Comparison of ENCODE assay signal across 9 mouse cellular contexts in genomic region chr5:115521553-115522461, GRCm38 (mm10). TPM values are rescaled to one million over a fixed set of nuclear protein-coding genes. Genes with fewer than 3 reads are reported as not detected.
A peak's percentile ranks its signal among the peaks of the same experiment; 100 is the strongest.
DNase-seq lines count a peak whose midpoint lies in the region; ATAC-seq lines count a peak whose summit lies in the region.
"Had no signal": no experiment of that assay in that cellular context is flagged by ENCODE, and none has a peak within 500 bp of the region (broad histone marks: within the 10 kb centered on the region; RNA-seq: fewer than 3 reads in every experiment).

No protein-coding gene starts in this region.

- WGBS in intestine, embryonic 15.5 days: 44% methylated on average over 21 of the region's 21 CpGs
- 15% methylated on average over 20 of the region's 21 CpGs for WGBS in liver, embryonic 16.5 days (ENCODE audit: insufficient replicate concordance)
- 47% methylated on average over 21 of the region's 21 CpGs for WGBS in stomach, embryonic 15.5 days

- H3K9ac ChIP-seq in intestine, embryonic 15.5 days: no peak overlapping the region
- peak overlapping the region; percentile 36 for H3K9ac ChIP-seq in liver, embryonic 16.5 days (ENCODE audit: low read depth, low read length)
- no peak overlapping the region for H3K9ac ChIP-seq in stomach, embryonic 15.5 days

- peak overlapping the region; percentile 79 for H3K27ac ChIP-seq in intestine, embryonic 15.5 days
- H3K27ac ChIP-seq in liver, embryonic 16.5 days (ENCODE audit: low read length): peak overlapping the region; percentile 86
- peak overlapping the region; percentile 79 for H3K27ac ChIP-seq in stomach, embryonic 15.5 days

- DNase-seq in spleen, adult 18-20 months: peak; percentile 40 to 61
- DNase-seq in spleen, adult 12 weeks (ENCODE audit: low spot score): no peak
- no peak for DNase-seq in cerebellum, postnatal 14 days
- no peak for DNase-seq in left cerebral cortex, adult 18-20 months (ENCODE audit: low spot score in 2 of 2)

- ATAC-seq in erythroblast, adult 5-6 weeks (replicated peaks; ENCODE audit: low FRiP score, poor library complexity, severe bottlenecking): peak; percentile 51; the same call in 1 of the 2 replicates
- peak; percentile 48 for ATAC-seq in intestine, embryonic 15.5 days
- ATAC-seq in liver, embryonic 16.5 days (ENCODE audit: low read depth): peak; percentile 75
- ATAC-seq in stomach, embryonic 15.5 days (ENCODE audit: insufficient read depth, low FRiP score, low read depth): peak; percentile 19; the same call in 1 of the 2 replicates

- H3K4me1 ChIP-seq in intestine, embryonic 15.5 days (replicated peaks): peaks cover 59% of the 10 kb centered on the region
- H3K4me1 ChIP-seq in liver, embryonic 16.5 days (ENCODE audit: control insufficient read depth, low read depth, low read length): peaks cover 59% of the 10 kb centered on the region
- H3K4me1 ChIP-seq in stomach, embryonic 15.5 days: peaks cover 57% of the 10 kb centered on the region

- H3K9me3 ChIP-seq in intestine, embryonic 15.5 days: no peaks in the 10 kb centered on the region
- no peaks in the 10 kb centered on the region for H3K9me3 ChIP-seq in liver, embryonic 16.5 days (replicated peaks; ENCODE audit: control insufficient read depth, low read length)
- no peaks in the 10 kb centered on the region for H3K9me3 ChIP-seq in stomach, embryonic 15.5 days

- H3K4me3 ChIP-seq in intestine, embryonic 15.5 days (replicated peaks): 0 out of 2 replicates have a peak overlapping the region, but pooled peaks have one; percentile 2
- H3K4me3 ChIP-seq in liver, embryonic 16.5 days (ENCODE audit: low read depth, low read length): peak overlapping the region; percentile 55
- H3K4me3 ChIP-seq in stomach, embryonic 15.5 days (replicated peaks): no peak overlapping the region

- peak overlapping the region; percentile 31 for H3K4me2 ChIP-seq in intestine, embryonic 15.5 days (replicated peaks)
- peak overlapping the region; percentile 66 for H3K4me2 ChIP-seq in liver, embryonic 16.5 days (ENCODE audit: low read depth, low read length)
- peak overlapping the region; percentile 36; the same call in 1 of the 2 replicates for H3K4me2 ChIP-seq in stomach, embryonic 15.5 days

- no peaks in the 10 kb centered on the region for H3K27me3 ChIP-seq in intestine, embryonic 15.5 days (replicated peaks)
- H3K27me3 ChIP-seq in liver, embryonic 16.5 days (ENCODE audit: control insufficient read depth, insufficient read depth, low read depth, low read length): no peaks in the 10 kb centered on the region
- no peaks in the 10 kb centered on the region for H3K27me3 ChIP-seq in stomach, embryonic 15.5 days (replicated peaks)

- no peaks in the 10 kb centered on the region for H3K36me3 ChIP-seq in intestine, embryonic 15.5 days
- H3K36me3 ChIP-seq in liver, embryonic 16.5 days (ENCODE audit: control insufficient read depth, insufficient read depth): no peaks in the 10 kb centered on the region
- H3K36me3 ChIP-seq in stomach, embryonic 15.5 days: no peaks in the 10 kb centered on the region

RNA-seq across cellular contexts. Expression of gene Pxn, which starts 15.3 kb away (rescaled TPM):
- total RNA-seq in erythroblast, adult 5-6 weeks (2015; ENCODE audit: low replicate concordance): 18.8 and 38.5 TPM in 2 replicates
- 14.8 and 57.5 TPM in 2 replicates for total RNA-seq in erythroblast, adult 5-6 weeks (2017; ENCODE audit: low replicate concordance)
- 56.9 and 58.2 TPM in 2 replicates for polyA plus RNA-seq in intestine, embryonic 15.5 days (2015; fragmentation: Nextera tagmentation; extraction: Ambion mirVana)
- 17.2 and 19.1 TPM in 2 replicates for polyA plus RNA-seq in liver, embryonic 16.5 days (2015; fragmentation: Nextera tagmentation; extraction: Ambion mirVana)
- 37.0 and 43.0 TPM in 2 replicates for polyA plus RNA-seq in stomach, embryonic 15.5 days (2015; fragmentation: Nextera tagmentation; extraction: Ambion mirVana)
- total RNA-seq in left cerebral cortex, adult 18-20 months (2021): 10 to 100 TPM; 22.2 to 25.7 TPM

RNA-seq across cellular contexts. Expression of gene Sirt4, which starts 37.3 kb away (rescaled TPM):
- total RNA-seq in erythroblast, adult 5-6 weeks (2015; ENCODE audit: low replicate concordance): 3.1 and 5.9 TPM in 2 replicates
- total RNA-seq in erythroblast, adult 5-6 weeks (2017; ENCODE audit: low replicate concordance): 0.60 and 2.0 TPM in 2 replicates
- polyA plus RNA-seq in intestine, embryonic 15.5 days (2015; fragmentation: Nextera tagmentation; extraction: Ambion mirVana): 18.6 and 19.8 TPM in 2 replicates
- 4.6 and 6.5 TPM in 2 replicates for polyA plus RNA-seq in liver, embryonic 16.5 days (2015; fragmentation: Nextera tagmentation; extraction: Ambion mirVana)
- polyA plus RNA-seq in stomach, embryonic 15.5 days (2015; fragmentation: Nextera tagmentation; extraction: Ambion mirVana): 21.7 and 26.6 TPM in 2 replicates
- 10 to 100 TPM; 37.1 to 37.8 TPM for total RNA-seq in left cerebral cortex, adult 18-20 months (2021)

RNA-seq across cellular contexts. Expression of gene Rplp0, which starts 37.5 kb away (rescaled TPM):
- 681 and 822 TPM in 2 replicates for total RNA-seq in erythroblast, adult 5-6 weeks (2015; ENCODE audit: low replicate concordance)
- 339 and 478 TPM in 2 replicates for total RNA-seq in erythroblast, adult 5-6 weeks (2017; ENCODE audit: low replicate concordance)
- polyA plus RNA-seq in intestine, embryonic 15.5 days (2015; fragmentation: Nextera tagmentation; extraction: Ambion mirVana): 1,607 and 1,644 TPM in 2 replicates
- polyA plus RNA-seq in liver, embryonic 16.5 days (2015; fragmentation: Nextera tagmentation; extraction: Ambion mirVana): 919 and 997 TPM in 2 replicates
- polyA plus RNA-seq in stomach, embryonic 15.5 days (2015; fragmentation: Nextera tagmentation; extraction: Ambion mirVana): 1,425 and 1,562 TPM in 2 replicates
- 100 to 1,000 TPM; 185 to 199 TPM for total RNA-seq in left cerebral cortex, adult 18-20 months (2021)

RNA-seq across cellular contexts. Expression of gene Gcn1l1, which starts 43.2 kb away (rescaled TPM):
- 9.4 and 10.9 TPM in 2 replicates for total RNA-seq in erythroblast, adult 5-6 weeks (2015; ENCODE audit: low replicate concordance)
- 14.2 and 21.3 TPM in 2 replicates for total RNA-seq in erythroblast, adult 5-6 weeks (2017; ENCODE audit: low replicate concordance)
- 31.8 and 34.7 TPM in 2 replicates for polyA plus RNA-seq in intestine, embryonic 15.5 days (2015; fragmentation: Nextera tagmentation; extraction: Ambion mirVana)
- 14.1 and 14.8 TPM in 2 replicates for polyA plus RNA-seq in liver, embryonic 16.5 days (2015; fragmentation: Nextera tagmentation; extraction: Ambion mirVana)
- polyA plus RNA-seq in stomach, embryonic 15.5 days (2015; fragmentation: Nextera tagmentation; extraction: Ambion mirVana): 34.9 and 36.4 TPM in 2 replicates
- total RNA-seq in left cerebral cortex, adult 18-20 months (2021): 10 to 100 TPM; 62.0 to 66.4 TPM

RNA-seq across cellular contexts. Expression of gene Pla2g1b, which starts 55.7 kb away (rescaled TPM):
- total RNA-seq in erythroblast, adult 5-6 weeks (2015; ENCODE audit: low replicate concordance): not detected in 2 replicates
- total RNA-seq in erythroblast, adult 5-6 weeks (2017; ENCODE audit: low replicate concordance): not detected in 2 replicates
- 2.1 and 2.9 TPM in 2 replicates for polyA plus RNA-seq in intestine, embryonic 15.5 days (2015; fragmentation: Nextera tagmentation; extraction: Ambion mirVana)
- not detected in 2 replicates for polyA plus RNA-seq in liver, embryonic 16.5 days (2015; fragmentation: Nextera tagmentation; extraction: Ambion mirVana)
- 12.0 and 15.4 TPM in 2 replicates for polyA plus RNA-seq in stomach, embryonic 15.5 days (2015; fragmentation: Nextera tagmentation; extraction: Ambion mirVana)
- not detected for total RNA-seq in left cerebral cortex, adult 18-20 months (2021)
- polyA plus RNA-seq: cortical plate, adult 2 months had no signal

Comparison
In these comparisons a context has a peak if more than half of its experiments do, and no peak if none do; other contexts are left out.
1. DNase-seq: peak in spleen, adult 18-20 months (2 of 2); none in spleen, adult 12 weeks (single experiment), cerebellum, postnatal 14 days (0 of 2) and left cerebral cortex, adult 18-20 months (0 of 2).
2. ATAC-seq: peak in every context shown above with its lines; median percentile 75 in liver, embryonic 16.5 days; 51 in erythroblast, adult 5-6 weeks; 48 in intestine, embryonic 15.5 days; 19 in stomach, embryonic 15.5 days.
3. Peak in every context shown above with its lines, with median percentiles within 50 percentile points of each other: H3K27ac ChIP-seq and H3K4me2 ChIP-seq.